Mouse (Mus musculus) olfactory bulb, adult 2 months (tissue): ENCODE results near the gene Ppip5k2.

Experiments
- CTCF ChIP-seq: fragments of 200-500 bp; IDR thresholded peaks from 2 replicates; pipeline ENCODE4 v1.5.1; 2012; ENCODE audit warnings: low read depth, mild to moderate bottlenecking, low read length, moderate library complexity; ENCODE audit not compliant: insufficient read depth
- POLR2A ChIP-seq: fragments of 200-500 bp; IDR thresholded peaks from 2 replicates; pipeline ENCODE4 v1.6.1; 2012; ENCODE audit warnings: mild to moderate bottlenecking, low read depth, low read length, moderate library complexity; ENCODE audit not compliant: insufficient read depth

DNA sequence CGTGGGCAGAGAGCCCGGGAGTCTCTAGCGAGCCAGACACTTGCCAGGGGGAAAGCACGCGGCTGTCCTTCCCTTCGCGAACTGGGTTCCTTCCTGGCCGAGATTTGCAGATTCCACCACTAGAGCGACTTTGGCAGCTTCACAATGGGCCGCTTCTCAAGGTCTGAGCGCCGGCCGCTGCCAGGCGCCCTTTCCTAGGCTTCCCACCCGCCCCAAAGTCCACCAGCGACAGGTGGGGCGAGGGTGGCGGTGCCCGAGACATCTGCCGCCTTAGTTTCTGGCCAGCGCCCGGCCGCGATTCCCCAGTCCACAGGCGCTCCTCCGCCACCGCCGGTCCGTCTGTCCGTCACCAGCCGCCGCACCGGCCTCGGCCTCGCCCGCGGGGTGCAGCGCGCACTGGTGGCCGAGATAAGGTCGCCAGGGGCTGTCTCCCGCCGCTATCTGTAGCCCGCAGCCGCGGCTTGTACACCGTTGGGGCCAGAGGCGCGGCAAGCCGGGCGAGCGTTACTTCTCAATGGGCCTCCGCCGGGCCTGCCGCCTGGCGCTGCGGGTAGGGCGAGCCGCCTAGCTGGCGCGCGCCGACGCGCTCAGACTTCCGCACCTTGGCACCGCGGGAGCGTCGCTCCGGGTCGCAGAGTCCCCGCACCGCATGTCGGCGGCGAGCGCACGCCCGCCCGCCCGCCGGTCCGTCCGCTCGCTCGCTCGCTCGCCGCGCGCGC lies 109.4 kb downstream of the Ppip5k2 start:
- TF ChIP-seq CTCF, result 0 out of 2 replicates have a peak, but pooled peaks have one; percentile 11
- TF ChIP-seq POLR2A, result 0 out of 2 replicates have a peak, but pooled peaks have one; percentile 3
